Mouse (Mus musculus) neural tube, embryonic 11.5 days (tissue): Measurements from ENCODE around the gene Psg19. TPM values are rescaled to one million over a fixed set of nuclear protein-coding genes. Genes with fewer than 3 reads are reported as not detected.
A peak's percentile ranks its signal among the peaks of the same experiment; 100 is the strongest.

ENCODE experiments used
- ATAC-seq: fragments of 200-750 bp; cut with Nextera tagmentation; 2 replicates; pipeline ENCODE4 v1.8.0; 2017; ENCODE audit warnings: moderate number of reproducible peaks, mild to moderate bottlenecking, moderate TSS enrichment, moderate library complexity; ENCODE audit not compliant: insufficient read depth, low FRiP score, low TSS enrichment
- DNase-seq: peaks from one replicate; pipeline ENCODE4 v3.0.0-alpha.2; 2015; ENCODE audit warnings: low spot score
- H3K27ac ChIP-seq: fragments of 300-500 bp; sonication (generic); 2 replicates; pipeline ENCODE4 v1.5.1; 2014; ENCODE audit warnings: low read depth, mild to moderate bottlenecking, low read length
- H3K27me3 ChIP-seq: fragments of 300-500 bp; sonication (generic); 2 replicates; pipeline ENCODE4 v1.6.1; 2014; ENCODE audit warnings: mild to moderate bottlenecking, low read length, mixed read lengths; ENCODE audit not compliant: control insufficient read depth, insufficient read depth
- H3K36me3 ChIP-seq: fragments of 300-500 bp; sonication (generic); 2 replicates; pipeline ENCODE4 v1.6.1; 2014; ENCODE audit warnings: mild to moderate bottlenecking, low read length, moderate library complexity, mixed read lengths; ENCODE audit not compliant: control insufficient read depth, insufficient read depth
- H3K4me1 ChIP-seq: fragments of 300-500 bp; sonication (generic); 2 replicates; pipeline ENCODE4 v1.6.1; 2014; ENCODE audit warnings: low read length, mixed read lengths; ENCODE audit not compliant: control insufficient read depth, insufficient read depth
- H3K4me2 ChIP-seq: fragments of 300-500 bp; sonication (generic); 2 replicates; pipeline ENCODE4 v1.6.1; 2014; ENCODE audit warnings: low read depth, mild to moderate bottlenecking, moderate library complexity
- H3K4me3 ChIP-seq: fragments of 300-500 bp; sonication (generic); 2 replicates; pipeline ENCODE4 v1.5.1; 2014; ENCODE audit warnings: low read depth, low read length
- H3K9ac ChIP-seq: fragments of 300-500 bp; sonication (generic); 2 replicates; pipeline ENCODE4 v1.6.1; 2014; ENCODE audit warnings: mild to moderate bottlenecking, low read length
- H3K9me3 ChIP-seq: fragments of 300-500 bp; sonication (generic); 2 replicates; pipeline ENCODE4 v1.6.1; 2016; ENCODE audit warnings: low read length; ENCODE audit not compliant: control insufficient read depth
- WGBS: fragments of 180-500 bp; shearing (Covaris S2); extraction: QIAGEN DNeasy Blood & Tissue Kit; methylation state at CpG from one replicate; pipeline ENCODE4 v1.1.7; 2014; 5-methylcytosine and 5-hydroxymethylcytosine counted together
- polyA plus RNA-seq: library from polyadenylated mRNA; unstranded; fragments of >200 nt; fragmentation: Nextera tagmentation; extraction: Ambion mirVana; gene quantifications from 2 replicates; pipeline ENCODE4 v1.2.1, GENCODE M21; 2014

Psg19 gene
- polyA plus RNA-seq: not detected in 2 replicates

GRCm38 (mm10) chr7:18798420-18798819 lies at the start of gene Psg19:
Psg19 (minus strand) TSS chr7:18798520.
- Histone ChIP-seq H3K4me1 (no peaks in the 10 kb centered on the region), H3K36me3 (no peaks in the 10 kb centered on the region), H3K4me2 (no peak within 1 kb of the TSS), H3K27me3 (no peaks in the 10 kb centered on the region), H3K4me3 (no peak within 1 kb of the TSS), H3K9me3 (no peaks in the 10 kb centered on the region), H3K27ac (no peak within 1 kb of the TSS), H3K9ac (no peak within 1 kb of the TSS)
- ATAC-seq (no peak), DNase-seq (no peak)
- 85% methylated on average over 1 of the region's 1 CpGs for WGBS

DNA sequence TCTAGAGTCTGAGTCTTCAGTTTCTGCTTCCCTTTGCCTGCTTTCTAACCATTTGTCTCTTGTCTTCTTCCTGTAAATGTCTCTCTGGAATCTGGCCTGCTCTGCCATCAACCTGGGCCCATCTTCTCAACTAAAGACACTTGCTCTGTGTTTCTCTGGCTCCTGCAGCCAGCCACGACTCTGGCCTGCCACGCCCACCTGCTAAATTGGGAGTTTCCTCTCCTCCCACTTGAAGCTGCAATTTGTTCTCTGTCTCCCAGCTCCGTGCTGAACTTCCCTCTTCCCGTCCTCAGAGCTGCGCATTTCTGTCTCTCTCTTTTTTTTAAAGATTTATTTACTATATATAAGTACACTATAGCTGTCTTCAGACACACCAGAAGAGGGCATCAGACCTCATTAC lies 46.5 kb upstream of the Psg19 start:
- Histone ChIP-seq H3K4me1 (no peaks in the 10 kb centered on the region), H3K4me3 (no peak overlapping the region), H3K27me3 (no peaks in the 10 kb centered on the region), H3K4me2 (no peak overlapping the region), H3K9ac (no peak overlapping the region), H3K36me3 (no peaks in the 10 kb centered on the region), H3K27ac (no peak overlapping the region), H3K9me3 (no peaks in the 10 kb centered on the region)
- DNase-seq: no peak
- WGBS: 32% methylated on average over 5 of the region's 5 CpGs
- ATAC-seq: no peak

DNA sequence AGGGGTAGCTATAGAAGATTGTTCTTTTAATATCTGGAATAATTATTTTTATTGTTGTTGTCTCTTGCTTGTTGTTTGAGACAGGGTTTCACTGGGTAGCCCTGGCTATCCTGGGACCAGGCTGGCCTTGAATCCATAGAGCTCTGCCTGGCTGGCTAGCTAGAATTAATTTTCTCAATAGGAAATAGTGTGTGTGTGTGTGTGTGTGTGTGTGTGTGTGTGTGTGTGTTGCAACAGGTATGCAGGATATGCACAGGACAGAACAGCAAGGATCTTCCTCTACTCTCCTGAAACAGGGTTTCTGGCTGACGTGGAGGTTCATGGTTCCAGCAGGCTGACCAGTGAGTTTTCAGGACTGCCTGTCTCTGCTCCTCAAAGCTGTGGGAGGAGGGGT lies 42.9 kb upstream of the Psg19 start:
- WGBS: 88% methylated on average over 1 of the region's 1 CpGs
- no peak overlapping the region for H3K4me2 ChIP-seq

DNA sequence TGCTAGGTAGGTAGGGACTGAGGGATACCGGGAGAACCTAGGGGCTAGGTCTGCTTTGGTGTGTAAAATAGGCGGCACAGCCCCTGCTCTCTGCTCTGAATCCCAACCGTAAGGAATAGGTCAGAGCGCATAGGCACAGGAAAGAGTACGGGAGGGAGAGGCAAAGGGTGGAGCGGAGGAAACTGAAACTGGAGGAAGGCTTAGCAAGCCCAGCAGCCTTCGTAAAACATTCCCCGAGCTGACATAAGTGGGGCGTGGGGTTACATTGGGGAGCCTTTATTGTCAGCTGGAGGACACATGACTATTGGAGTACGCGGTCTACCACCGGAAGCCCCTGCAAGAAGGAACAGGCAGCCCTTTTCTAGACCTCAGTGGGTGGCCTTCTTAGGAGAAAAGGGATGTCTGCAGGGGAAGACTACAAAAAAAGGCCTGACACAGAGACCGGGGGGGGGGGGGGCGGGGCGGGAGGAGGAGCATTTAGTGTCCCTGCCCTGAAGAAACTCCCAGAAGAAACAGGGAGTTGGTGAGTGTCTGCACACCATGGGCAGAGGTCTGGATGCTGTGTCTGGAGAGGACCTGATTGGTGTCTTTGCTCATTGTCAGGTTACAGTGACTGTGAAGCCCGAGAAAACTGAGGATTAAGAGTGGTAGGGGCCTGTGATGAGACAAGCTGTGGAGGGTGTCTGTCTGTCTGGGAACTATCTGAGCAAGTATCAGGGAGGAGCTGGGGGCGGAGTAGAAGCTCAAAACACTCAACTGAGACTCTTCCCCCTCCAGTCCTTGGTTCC lies 42.3 kb upstream of the Psg19 start:
- Histone ChIP-seq H3K4me2 (peak overlapping the region; percentile 55), H3K4me3 (peak overlapping the region; percentile 26), H3K27ac (no peak overlapping the region), H3K4me1 (no peaks in the 10 kb centered on the region), H3K36me3 (no peaks in the 10 kb centered on the region), H3K27me3 (no peaks in the 10 kb centered on the region), H3K9ac (peak overlapping the region; percentile 49), H3K9me3 (no peaks in the 10 kb centered on the region)
- WGBS: 6% methylated on average over 14 of the region's 17 CpGs
- no peak; the same call in 1 of the 2 replicates for ATAC-seq
- DNase-seq: peak; percentile 62

More for the DNA sequence above, 42.9 kb upstream of the Psg19 start:
- Histone ChIP-seq H3K27me3 (no peaks in the 10 kb centered on the region), H3K9ac (no peak overlapping the region), H3K9me3 (no peaks in the 10 kb centered on the region), H3K4me3 (no peak overlapping the region), H3K27ac (no peak overlapping the region), H3K36me3 (no peaks in the 10 kb centered on the region), H3K4me1 (no peaks in the 10 kb centered on the region)
- no peak for ATAC-seq
- DNase-seq: no peak

- H3K27ac ChIP-seq: no peak within 1 kb of the TSS
- WGBS: 27% methylated on average over 3 of the region's 3 CpGs
- ATAC-seq: no peak
- peak within 1 kb of the TSS; percentile 26 for H3K4me3 ChIP-seq
- H3K9me3 ChIP-seq: no peaks in the 10 kb centered on the region
- H3K9ac ChIP-seq: peak within 1 kb of the TSS; percentile 49
- no peaks in the 10 kb centered on the region for H3K36me3 ChIP-seq
- H3K4me1 ChIP-seq: no peaks in the 10 kb centered on the region
- H3K4me2 ChIP-seq: peak within 1 kb of the TSS; percentile 55
- no peaks in the 10 kb centered on the region for H3K27me3 ChIP-seq
- no peak for DNase-seq
Measured at GRCm38 (mm10) chr7:18839865-18840264, 41.5 kb upstream of the Psg19 start, which contains the start of gene Mill2. Mill2 (plus strand) TSS chr7:18839966.

GRCm38 (mm10) chr7:18832298-18832697 lies 34.0 kb upstream of the Psg19 start:
- Histone ChIP-seq H3K27me3 (no peaks in the 10 kb centered on the region), H3K4me1 (no peaks in the 10 kb centered on the region), H3K9me3 (no peaks in the 10 kb centered on the region), H3K27ac (no peak overlapping the region), H3K9ac (no peak overlapping the region), H3K4me2 (no peak overlapping the region), H3K36me3 (no peaks in the 10 kb centered on the region), H3K4me3 (no peak overlapping the region)
- WGBS: 51% methylated on average over 13 of the region's 13 CpGs
- no peak for ATAC-seq
- DNase-seq: no peak

DNA sequence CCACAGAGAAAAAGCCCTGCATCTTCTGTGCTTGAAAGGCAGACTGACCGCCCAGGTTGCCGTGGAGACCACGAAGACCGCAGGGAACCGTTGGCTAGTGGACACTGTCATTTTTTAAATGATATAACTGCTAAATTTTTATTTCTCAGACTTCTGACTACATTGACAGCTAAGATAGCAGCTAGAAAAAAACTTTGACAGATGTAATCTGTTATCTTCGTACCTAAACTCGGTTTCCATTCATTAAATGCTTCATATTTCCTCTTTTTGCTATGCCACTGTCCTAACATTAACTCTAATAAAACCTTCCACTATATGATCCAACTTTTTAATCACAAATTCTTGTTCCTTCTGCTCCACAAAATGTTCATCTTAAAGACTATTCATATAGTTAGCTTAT lies 31.2 kb upstream of the Psg19 start:
- H3K9ac ChIP-seq: no peak overlapping the region
- no peak overlapping the region for H3K4me2 ChIP-seq
- H3K27me3 ChIP-seq: no peaks in the 10 kb centered on the region
- DNase-seq (no peak), ATAC-seq (no peak)
- H3K36me3 ChIP-seq: no peaks in the 10 kb centered on the region
- H3K9me3 ChIP-seq: no peaks in the 10 kb centered on the region
- H3K27ac ChIP-seq: no peak overlapping the region
- no peak overlapping the region for H3K4me3 ChIP-seq
- 85% methylated on average over 7 of the region's 7 CpGs for WGBS
- H3K4me1 ChIP-seq: no peaks in the 10 kb centered on the region

DNA sequence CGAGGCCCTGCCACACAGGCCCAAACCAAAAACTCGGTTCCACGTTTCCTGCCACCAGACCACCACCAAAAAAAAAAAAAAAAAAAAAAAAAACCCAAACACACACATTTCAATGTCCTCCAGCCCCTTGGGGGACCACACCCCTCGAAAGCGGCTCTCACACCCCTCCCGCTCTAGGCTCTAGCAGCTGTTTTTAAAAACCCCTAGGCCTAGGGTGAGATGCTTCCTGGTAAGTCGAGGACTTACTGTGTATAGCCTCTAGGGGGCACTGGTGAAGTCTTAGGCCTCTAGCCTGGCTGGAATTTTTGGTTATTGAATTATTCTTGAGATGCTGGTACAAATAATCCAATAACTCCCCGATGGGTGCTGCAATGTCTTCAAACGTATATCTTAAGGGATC lies 30.3 kb upstream of the Psg19 start:
- WGBS: 69% methylated on average over 9 of the region's 9 CpGs
- Histone ChIP-seq H3K4me1 (no peaks in the 10 kb centered on the region), H3K4me3 (no peak overlapping the region), H3K9me3 (no peaks in the 10 kb centered on the region), H3K36me3 (no peaks in the 10 kb centered on the region), H3K4me2 (no peak overlapping the region), H3K27ac (no peak overlapping the region), H3K9ac (no peak overlapping the region), H3K27me3 (no peaks in the 10 kb centered on the region)
- ATAC-seq (no peak), DNase-seq (no peak)
